Mouse (Mus musculus) heart, postnatal 0 days (tissue): Measurements from ENCODE around the gene Fgf22.

ENCODE experiments used
- CTCF ChIP-seq: IDR thresholded peaks from 2 replicates; pipeline ENCODE4 v1.5.1; 2016; ENCODE audit warnings: antibody characterized with exemption, control low read depth, low read depth
- EP300 ChIP-seq: IDR thresholded peaks from 2 replicates; pipeline ENCODE4 v1.6.1; 2016; ENCODE audit warnings: antibody characterized with exemption, low read depth

- TF ChIP-seq CTCF = no peak
- TF ChIP-seq EP300 = no peak
Measured at GRCm38 (mm10) chr10:79729357-79729965, 25.4 kb upstream of the Fgf22 start.
